Mouse (Mus musculus): Measurements from ENCODE around the gene Kdm4b.

The Kdm4b gene

DNA sequence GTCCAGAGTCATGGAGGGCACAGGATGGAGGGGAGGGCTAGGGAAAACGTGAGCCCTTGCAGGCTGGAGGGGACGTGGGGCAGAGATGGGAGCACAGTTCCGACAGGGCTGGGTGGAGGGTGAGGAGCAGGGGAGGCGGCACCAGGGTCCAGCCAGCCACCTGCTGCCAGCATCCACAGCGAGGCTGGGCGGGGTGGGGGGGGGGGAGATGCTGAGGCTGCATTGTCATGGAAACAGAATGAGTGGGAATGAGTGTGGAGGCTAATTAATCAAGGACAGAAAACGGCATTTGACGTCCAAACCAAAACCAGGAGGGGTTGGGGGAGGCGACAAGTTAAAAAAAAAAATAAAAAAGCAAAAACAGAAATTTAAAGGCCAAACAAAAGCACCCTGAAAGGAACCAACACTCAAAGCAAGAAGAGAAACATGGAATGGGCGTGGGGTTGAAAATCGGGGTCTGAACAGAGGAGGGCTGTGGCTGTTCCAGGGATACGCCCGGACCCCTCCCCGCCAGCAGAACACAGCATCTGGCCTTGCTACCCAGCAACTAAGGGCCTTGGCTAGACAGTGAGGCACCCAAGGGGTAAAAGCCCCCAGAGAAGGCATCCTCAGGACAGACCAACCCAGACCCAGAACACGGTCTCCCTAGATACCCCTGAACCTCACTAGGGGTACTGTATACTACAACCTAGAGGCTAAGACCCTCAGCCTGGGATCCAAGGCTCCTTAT is 114.0 kb downstream of the Kdm4b start:
- no peak for DNase-seq (ENCODE audit: low spot score)

DNA sequence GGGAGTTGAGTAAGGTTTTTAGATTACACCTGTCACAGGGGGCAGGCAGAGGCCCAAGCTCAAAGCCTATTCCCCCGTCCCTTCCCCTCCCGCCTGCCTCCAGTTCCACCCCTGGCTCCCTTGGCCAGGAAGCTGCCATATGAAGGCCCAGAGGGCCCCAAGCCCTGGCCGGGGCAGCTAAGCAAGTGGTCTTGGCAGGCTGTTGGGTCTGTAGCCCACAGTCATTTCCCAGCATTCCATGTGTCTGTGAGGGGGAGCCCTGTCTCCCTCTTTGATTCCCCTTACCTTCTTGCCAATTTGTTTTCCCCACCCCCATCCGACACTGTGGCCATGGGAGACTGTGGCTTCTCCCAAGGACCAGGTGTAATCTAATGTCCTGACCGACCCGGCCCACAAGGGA is 116.5 kb downstream of the Kdm4b start:
- no peak for DNase-seq (ENCODE audit: low spot score)

DNA sequence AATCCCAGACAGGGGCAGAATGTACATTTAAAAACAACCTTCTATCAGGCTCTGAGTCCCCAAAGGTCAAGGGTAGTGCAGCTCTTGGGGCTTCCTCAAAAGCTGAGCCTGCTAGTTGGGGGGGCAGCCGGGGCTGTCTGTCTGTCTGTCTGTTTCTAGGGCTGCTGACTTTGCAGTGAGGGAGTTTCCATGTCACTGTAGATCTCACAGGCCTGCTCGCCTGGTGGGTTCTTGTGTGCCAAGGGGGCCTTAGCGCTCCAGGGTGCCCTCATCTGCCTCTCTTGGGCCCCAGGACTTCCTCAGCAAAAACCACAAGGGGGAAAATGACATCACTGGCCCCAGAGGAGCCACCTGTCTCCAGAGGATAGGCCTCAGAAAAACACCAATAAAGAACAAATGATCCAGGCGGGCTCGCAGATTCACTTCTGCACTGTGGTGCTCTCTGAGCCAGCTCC is 117.5 kb downstream of the Kdm4b start:
- DNase-seq (ENCODE audit: low spot score): no peak

DNA sequence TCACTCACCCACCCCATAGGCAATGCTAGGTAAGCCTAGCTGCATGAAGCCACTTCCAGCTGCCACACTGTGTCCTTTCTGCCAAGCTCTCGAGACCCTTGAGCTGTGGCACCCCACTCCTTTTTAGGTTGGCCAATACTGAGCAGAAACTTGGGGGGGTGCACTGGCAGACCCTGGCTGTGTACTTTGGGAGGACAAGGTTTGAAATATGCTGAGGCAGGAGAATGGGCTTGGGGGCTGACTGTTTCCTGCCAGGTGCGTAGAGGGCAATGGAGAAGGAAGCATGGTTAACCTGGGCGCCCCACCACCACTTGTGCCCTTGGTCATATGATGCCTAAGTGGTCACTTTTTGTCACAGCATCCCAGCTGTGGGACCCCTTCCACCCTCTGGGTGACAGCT is 118.9 kb downstream of the Kdm4b start:
- DNase-seq (ENCODE audit: low spot score): no peak

DNA sequence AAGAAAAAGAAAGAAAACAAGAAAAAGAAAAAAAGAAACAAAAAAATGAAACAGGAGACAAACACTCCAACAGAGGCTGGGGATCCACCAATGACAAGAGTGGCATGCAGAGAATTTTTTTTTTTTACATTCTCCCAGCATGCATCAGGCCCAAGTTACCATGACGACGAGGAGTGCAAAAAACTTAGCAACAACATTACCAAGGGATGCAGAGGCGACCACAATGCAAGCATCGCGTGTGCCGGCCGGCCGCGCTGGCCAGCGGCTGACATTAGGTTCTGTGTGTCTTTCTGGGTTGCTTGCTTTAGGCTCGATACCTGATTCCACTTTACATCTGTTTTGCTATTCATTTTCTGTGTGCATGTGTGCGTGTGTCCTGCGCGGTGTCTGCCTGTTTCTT is 119.5 kb downstream of the Kdm4b start:
- no peak for DNase-seq (ENCODE audit: low spot score)

DNA sequence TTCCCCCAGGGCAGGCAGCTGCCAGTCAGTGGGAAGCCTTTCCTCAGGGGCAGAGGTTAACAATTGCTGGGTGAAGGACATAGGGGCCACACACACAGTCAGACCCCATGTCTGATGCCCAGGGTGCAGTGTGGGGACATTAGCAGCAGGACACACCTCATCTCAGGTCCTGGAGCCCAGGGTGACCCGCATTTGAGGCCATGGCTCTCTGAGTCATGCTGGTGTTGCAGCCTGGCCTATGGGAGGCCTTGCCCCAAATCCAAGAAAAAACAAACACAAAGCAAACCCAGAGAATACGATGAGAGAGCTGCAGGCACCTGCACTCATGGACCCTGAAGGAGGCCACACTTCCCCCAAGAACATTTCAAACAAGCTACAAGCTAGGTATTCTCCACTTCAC is 121.9 kb downstream of the Kdm4b start:
- no peak for DNase-seq (ENCODE audit: low spot score)
